Mouse (Mus musculus): ENCODE measurements around the gene Olfml1. TPM values are rescaled to one million over a fixed set of nuclear protein-coding genes. Genes with fewer than 3 reads are reported as not detected.

The Olfml1 gene
- 10.2 and 10.8 TPM in 2 replicates for polyA plus RNA-seq (2012; rRNA removed)

GRCm38 (mm10) chr7:107567261-107567671 lies at the start of gene Olfml1:
Gene Olfml1, plus strand, starts transcription at chr7:107567446.
- peak; percentile 3 to 15 for DNase-seq (ENCODE audit: extremely low spot score in 1 of 2, low spot score in 1 of 2)

GRCm38 (mm10) chr7:107519256-107520025 lies 47.8 kb upstream of the Olfml1 start:
- DNase-seq (ENCODE audit: extremely low spot score in 1 of 2, low spot score in 1 of 2) = no peak

- no peak for DNase-seq (ENCODE audit: extremely low spot score in 1 of 2, low spot score in 1 of 2)
Measured at GRCm38 (mm10) chr7:107521411-107521810, 45.8 kb upstream of the Olfml1 start.

GRCm38 (mm10) chr7:107526299-107526698 lies 40.9 kb upstream of the Olfml1 start:
- peak in 1 of 2 experiments; percentile 73 for DNase-seq (ENCODE audit: extremely low spot score in 1 of 2, low spot score in 1 of 2)

GRCm38 (mm10) chr7:107528169-107528772 lies 39.0 kb upstream of the Olfml1 start:
- DNase-seq (ENCODE audit: extremely low spot score in 1 of 2, low spot score in 1 of 2) = no peak

GRCm38 (mm10) chr7:107529364-107529763 lies 37.9 kb upstream of the Olfml1 start:
- DNase-seq (ENCODE audit: extremely low spot score in 1 of 2, low spot score in 1 of 2) = no peak

GRCm38 (mm10) chr7:107535311-107535710 lies 31.9 kb upstream of the Olfml1 start:
- DNase-seq (ENCODE audit: extremely low spot score in 1 of 2, low spot score in 1 of 2) = no peak

GRCm38 (mm10) chr7:107536516-107536915 lies 30.7 kb upstream of the Olfml1 start:
- no peak for DNase-seq (ENCODE audit: extremely low spot score in 1 of 2, low spot score in 1 of 2)

GRCm38 (mm10) chr7:107540034-107540433 lies 27.2 kb upstream of the Olfml1 start:
- DNase-seq (ENCODE audit: extremely low spot score in 1 of 2, low spot score in 1 of 2) = no peak

- DNase-seq (ENCODE audit: extremely low spot score in 1 of 2, low spot score in 1 of 2) = no peak
Measured at GRCm38 (mm10) chr7:107545011-107545410, 22.2 kb upstream of the Olfml1 start.

- no peak for DNase-seq (ENCODE audit: extremely low spot score in 1 of 2, low spot score in 1 of 2)
Measured at GRCm38 (mm10) chr7:107547872-107548271, 19.4 kb upstream of the Olfml1 start.

- no peak for DNase-seq (ENCODE audit: extremely low spot score in 1 of 2, low spot score in 1 of 2)
Measured at GRCm38 (mm10) chr7:107553461-107553860, 13.8 kb upstream of the Olfml1 start.

- DNase-seq (ENCODE audit: extremely low spot score in 1 of 2, low spot score in 1 of 2) = peak in 1 of 2 experiments; percentile 26
Measured at GRCm38 (mm10) chr7:107555906-107556305, 11.3 kb upstream of the Olfml1 start.

GRCm38 (mm10) chr7:107560675-107561074 lies 6.6 kb upstream of the Olfml1 start:
- no peak for DNase-seq (ENCODE audit: extremely low spot score in 1 of 2, low spot score in 1 of 2)

- DNase-seq (ENCODE audit: extremely low spot score in 1 of 2, low spot score in 1 of 2) = no peak
Measured at GRCm38 (mm10) chr7:107561584-107561983, 5.7 kb upstream of the Olfml1 start.

GRCm38 (mm10) chr7:107563727-107564126 lies 3.5 kb upstream of the Olfml1 start:
- DNase-seq (ENCODE audit: extremely low spot score in 1 of 2, low spot score in 1 of 2) = no peak

GRCm38 (mm10) chr7:107567674-107568073 lies 428 bp downstream of the Olfml1 start:
- no peak for DNase-seq (ENCODE audit: extremely low spot score in 1 of 2, low spot score in 1 of 2)

GRCm38 (mm10) chr7:107568971-107569370 lies 1.7 kb downstream of the Olfml1 start:
- DNase-seq (ENCODE audit: extremely low spot score in 1 of 2, low spot score in 1 of 2) = no peak

- DNase-seq (ENCODE audit: extremely low spot score in 1 of 2, low spot score in 1 of 2) = no peak
Measured at GRCm38 (mm10) chr7:107573856-107574255, 6.6 kb downstream of the Olfml1 start.

GRCm38 (mm10) chr7:107574276-107574675 lies 7.0 kb downstream of the Olfml1 start:
- no peak for DNase-seq (ENCODE audit: extremely low spot score in 1 of 2, low spot score in 1 of 2)

GRCm38 (mm10) chr7:107592641-107593040 lies 25.4 kb downstream of the Olfml1 start:
- peak; percentile 4 to 18 for DNase-seq (ENCODE audit: extremely low spot score in 1 of 2, low spot score in 1 of 2)

GRCm38 (mm10) chr7:107593904-107594303 lies 26.7 kb downstream of the Olfml1 start:
- no peak for DNase-seq (ENCODE audit: extremely low spot score in 1 of 2, low spot score in 1 of 2)

Measured in frontal cortex, adult 2 months (tissue).